Mouse (Mus musculus) gastrocnemius, postnatal 25 days (tissue): Measurements from ENCODE around the gene Vmn1r15. TPM values are rescaled to one million over a fixed set of nuclear protein-coding genes. Genes with fewer than 3 reads are reported as not detected.

Source experiments
- DNase-seq: peaks from one replicate; pipeline ENCODE4 v3.0.0; 2022
- long read RNA-seq, 2 experiments: library from polyadenylated mRNA; stranded (forward); transcript quantifications; one replicate each; pipeline ENCODE4 v2.0.0; 2021
- total RNA-seq, 2 experiments: library from RNA; stranded (reverse); gene quantifications; 1 replicate in 1 of 2; 2 replicates in 1 of 2; pipeline ENCODE4 v1.2.3; 2021

The Vmn1r15 gene
- not detected for total RNA-seq
- long read RNA-seq, experiment 1, result 0 reads
- long read RNA-seq, experiment 2, result 0 reads

GRCm38 (mm10) chr6:57257652-57258051, at the start of gene Vmn1r15:
TSS of gene Vmn1r15 (plus strand) at chr6:57257952.
- DNase-seq, result no peak

- DNase-seq, result no peak
These were observed 26.4 kb upstream of the Vmn1r15 start, which contains the start of gene Vmn1r14 for GRCm38 (mm10) chr6:57231386-57231785. TSS of gene Vmn1r14 (plus strand) at chr6:57231686.

GRCm38 (mm10) chr6:57260990-57261389, 3.2 kb downstream of the Vmn1r15 start:
- DNase-seq, result no peak

- no peak for DNase-seq
These were observed 14.1 kb downstream of the Vmn1r15 start for GRCm38 (mm10) chr6:57271881-57272280.

GRCm38 (mm10) chr6:57272517-57272916, 14.8 kb downstream of the Vmn1r15 start:
- DNase-seq, result no peak

GRCm38 (mm10) chr6:57278952-57279351, 21.2 kb downstream of the Vmn1r15 start:
- no peak for DNase-seq

Other genes starting within 250 kb of the Vmn1r15 start
- not detected for gene Vmn1r7, start 232.6 kb upstream of the Vmn1r15 start, total RNA-seq
- gene Vmn1r8, start 225.7 kb upstream of the Vmn1r15 start, total RNA-seq, result not detected
- not detected for gene Vmn1r9, start 191.2 kb upstream of the Vmn1r15 start, total RNA-seq
- gene Vmn1r10, start 148.5 kb upstream of the Vmn1r15 start, total RNA-seq, result not detected
- gene Vmn1r11, start 124.5 kb upstream of the Vmn1r15 start, total RNA-seq, result not detected
- not detected for gene Vmn1r12, start 101.0 kb upstream of the Vmn1r15 start, total RNA-seq
- not detected for gene Vmn1r13, start 54.7 kb upstream of the Vmn1r15 start, total RNA-seq
- gene Vmn1r14, start 26.3 kb upstream of the Vmn1r15 start, total RNA-seq, result not detected
- gene Vmn1r16, start 71.5 kb downstream of the Vmn1r15 start, total RNA-seq, result not detected
- gene Vmn1r17, start 105.8 kb downstream of the Vmn1r15 start, total RNA-seq, result not detected
- gene Vmn1r18, start 137.8 kb downstream of the Vmn1r15 start, total RNA-seq, result not detected
- gene Vmn1r19, start 145.8 kb downstream of the Vmn1r15 start, total RNA-seq, result not detected
- gene Vmn1r20, start 171.0 kb downstream of the Vmn1r15 start, total RNA-seq, result not detected